Mouse (Mus musculus) natural killer cell, adult 2 months (primary cell): ENCODE measurements around the gene Phospho2.

Experiments
- DNase-seq, 2 experiments: peaks; one replicate each; pipeline ENCODE4 v3.0.0; 2022; ENCODE audit warnings: low spot score in 2 of 2

Phospho2 gene

GRCm38 (mm10) chr2:69823129-69823677 lies 33.8 kb downstream of the Phospho2 start:
- DNase-seq: no peak

GRCm38 (mm10) chr2:69825898-69826297 lies 36.5 kb downstream of the Phospho2 start:
- DNase-seq: no peak

DNA sequence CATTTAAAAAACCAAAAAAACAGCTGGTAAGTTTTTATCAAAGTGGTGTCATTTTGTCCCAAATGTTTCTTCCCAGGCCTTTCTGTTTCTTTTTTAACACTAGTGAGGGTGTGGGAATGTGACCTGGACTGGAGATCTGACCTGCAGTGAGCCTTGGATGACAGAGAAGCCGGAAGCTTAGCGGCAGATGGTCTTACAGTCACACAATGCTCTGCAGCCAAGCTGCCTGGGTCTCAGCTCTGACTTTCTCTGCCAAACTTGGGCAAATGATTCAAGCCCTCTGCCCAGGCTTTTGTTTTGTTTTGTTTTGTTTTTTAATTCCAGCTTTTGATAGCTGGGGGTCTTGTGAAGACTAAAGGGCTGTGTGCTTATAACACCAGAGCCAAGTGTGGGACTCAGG lies 37.0 kb downstream of the Phospho2 start:
- DNase-seq: no peak

DNA sequence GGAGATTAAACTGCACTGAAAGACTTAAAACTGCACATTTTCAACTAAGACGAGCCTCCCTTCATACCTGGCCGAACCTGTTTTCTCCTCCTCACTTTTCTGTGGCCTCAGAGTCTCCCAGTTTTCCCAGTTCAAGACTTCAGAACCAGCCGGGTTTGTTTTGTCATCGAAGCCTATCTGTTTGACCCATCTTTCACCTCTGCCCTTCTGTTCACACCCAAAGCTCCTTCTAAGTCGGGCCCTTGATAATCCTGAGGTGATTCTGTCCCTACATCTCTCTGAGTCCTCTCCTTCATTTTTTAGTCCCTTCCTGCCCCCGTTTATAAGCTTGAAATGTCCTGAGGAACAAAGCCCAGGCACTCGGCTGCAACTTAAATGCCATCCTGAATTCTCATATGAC lies 38.6 kb downstream of the Phospho2 start:
- no peak for DNase-seq

GRCm38 (mm10) chr2:69829680-69830079 lies 40.3 kb downstream of the Phospho2 start:
- DNase-seq: no peak

GRCm38 (mm10) chr2:69830116-69830515 lies 40.7 kb downstream of the Phospho2 start:
- DNase-seq: no peak

DNA sequence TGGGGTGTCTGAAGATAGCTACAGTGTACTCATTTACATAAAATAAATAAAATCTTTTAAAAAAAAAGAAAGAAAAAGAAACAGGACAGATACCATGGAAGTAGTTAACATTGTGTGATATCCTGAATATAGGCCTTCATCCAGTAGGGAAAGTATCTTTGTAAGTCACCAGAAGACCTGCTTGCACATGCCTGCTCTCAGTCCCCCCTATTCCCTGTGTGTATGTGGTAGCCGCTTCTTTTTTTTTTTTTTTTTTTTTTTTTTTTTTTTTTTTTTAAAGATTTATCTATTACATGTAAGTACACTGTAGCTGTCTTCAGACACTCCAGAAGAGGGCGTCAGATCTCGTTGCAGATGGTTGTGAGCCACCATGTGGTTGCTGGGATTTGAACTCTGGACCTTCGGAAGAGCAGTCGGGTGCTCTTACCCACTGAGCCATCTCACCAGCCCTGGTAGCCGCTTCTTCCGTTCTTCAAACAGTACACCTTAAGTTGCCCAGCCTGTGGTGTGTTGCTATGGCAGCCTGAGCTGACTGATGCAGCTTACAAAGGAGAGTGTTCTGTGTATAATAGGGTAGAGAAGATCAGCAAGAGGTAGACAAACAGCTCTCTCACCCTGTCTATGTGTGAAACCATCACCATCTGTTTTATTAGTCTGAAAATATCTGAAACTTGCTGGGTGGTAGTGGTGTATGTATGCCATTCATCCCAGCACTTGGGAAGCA lies 48.0 kb downstream of the Phospho2 start:
- no peak for DNase-seq

- DNase-seq: no peak
These were observed 48.6 kb downstream of the Phospho2 start for GRCm38 (mm10) chr2:69837996-69838395.

DNA sequence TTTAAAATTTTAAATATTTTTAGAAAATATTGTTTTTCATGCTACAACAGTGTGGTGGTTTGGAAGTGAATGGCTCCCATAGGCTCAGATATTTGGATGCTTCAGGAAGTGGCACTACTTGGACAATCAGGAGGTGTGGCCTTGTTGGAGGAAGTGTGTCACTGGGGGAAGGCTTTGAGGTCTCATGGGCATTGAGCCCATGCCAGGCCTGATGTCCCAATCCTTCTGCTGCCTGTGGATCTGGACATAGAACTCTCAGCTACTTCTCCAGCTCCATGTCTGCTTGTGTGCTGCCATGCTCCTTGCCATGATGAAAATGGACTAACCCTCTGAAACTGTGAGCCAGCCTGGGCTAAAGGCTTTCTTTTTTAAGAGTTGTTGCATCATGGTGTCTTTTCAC lies 49.3 kb downstream of the Phospho2 start:
- DNase-seq: no peak

DNA sequence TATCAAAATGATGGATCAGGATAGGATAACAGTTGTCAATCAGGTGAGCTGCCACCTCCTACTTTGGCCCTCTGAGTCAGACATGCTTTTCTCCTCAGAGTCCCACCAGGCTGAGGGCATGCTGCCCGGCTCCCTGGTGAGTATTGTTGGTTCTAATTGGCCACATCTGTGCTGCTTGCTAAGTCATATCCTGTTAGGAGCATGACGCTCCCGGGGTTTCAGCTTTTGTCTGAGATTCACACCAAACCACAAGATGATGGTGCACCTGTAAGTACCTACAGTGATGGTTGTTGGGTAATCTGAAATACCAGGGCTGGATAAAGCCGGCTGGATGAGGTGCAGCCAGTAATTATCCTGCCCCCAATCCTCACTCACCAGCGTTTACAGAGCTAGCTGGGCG lies 50.8 kb downstream of the Phospho2 start:
- DNase-seq: no peak

DNA sequence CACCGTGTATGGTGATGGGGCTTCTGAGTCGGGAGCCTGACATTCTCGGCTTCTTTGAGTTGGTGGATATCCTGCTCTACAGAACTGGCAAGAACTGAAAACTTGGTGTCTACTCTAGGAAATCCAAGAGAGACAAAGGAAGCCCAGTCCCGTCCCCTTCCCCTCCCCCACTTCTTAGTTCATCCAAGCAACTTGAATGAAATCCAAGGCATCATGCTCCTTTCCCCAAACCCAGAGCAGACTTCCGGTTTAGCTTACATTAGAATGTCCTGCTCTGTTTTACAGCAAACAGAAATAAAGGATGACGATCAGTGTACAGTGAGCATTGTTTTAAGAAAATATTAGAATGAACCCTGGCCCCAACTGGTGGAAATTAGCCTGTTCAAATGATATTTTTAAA lies 59.8 kb downstream of the Phospho2 start:
- no peak for DNase-seq
